Mouse (Mus musculus) lung, embryonic 16.5 days (tissue): ENCODE measurements around the gene Gramd1a. TPM values are rescaled to one million over a fixed set of nuclear protein-coding genes. Genes with fewer than 3 reads are reported as not detected.
A peak's percentile ranks its signal among the peaks of the same experiment; 100 is the strongest.

Experiments
- ATAC-seq: fragments of 200-750 bp; cut with Nextera tagmentation; 2 replicates; pipeline ENCODE4 v1.8.0; 2017; ENCODE audit warnings: low read depth, mild to moderate bottlenecking, moderate library complexity
- H3K27ac ChIP-seq: fragments of 300-500 bp; sonication (generic); 2 replicates; pipeline ENCODE4 v1.5.1; 2014; ENCODE audit warnings: mild to moderate bottlenecking, control low read depth, low read length
- H3K27me3 ChIP-seq: fragments of 300-500 bp; sonication (generic); 2 replicates; pipeline ENCODE4 v1.6.1; 2014; ENCODE audit warnings: low read depth, low read length, mixed read lengths; ENCODE audit not compliant: control insufficient read depth, insufficient read depth
- H3K36me3 ChIP-seq: fragments of 300-500 bp; sonication (generic); 2 replicates; pipeline ENCODE4 v1.6.1; 2014; ENCODE audit warnings: low read length; ENCODE audit not compliant: control insufficient read depth, insufficient read depth
- H3K4me1 ChIP-seq: fragments of 300-500 bp; sonication (generic); replicated peaks from 2 replicates; pipeline ENCODE4 v1.6.1; 2014; ENCODE audit warnings: low read length, mixed read lengths; ENCODE audit not compliant: control insufficient read depth, insufficient read depth
- H3K4me2 ChIP-seq: fragments of 300-500 bp; sonication (generic); 2 replicates; pipeline ENCODE4 v1.6.1; 2014; ENCODE audit warnings: low read depth, low read length, control low read depth
- H3K4me3 ChIP-seq: fragments of 300-500 bp; sonication (generic); 2 replicates; pipeline ENCODE4 v1.5.1; 2014; ENCODE audit warnings: mild to moderate bottlenecking, low read length, control low read depth
- H3K9ac ChIP-seq: fragments of 300-500 bp; sonication (generic); 2 replicates; pipeline ENCODE4 v1.6.1; 2014; ENCODE audit warnings: low read length, control low read depth
- H3K9me3 ChIP-seq: fragments of 300-500 bp; sonication (generic); 2 replicates; pipeline ENCODE4 v1.6.1; 2016; ENCODE audit warnings: low read length; ENCODE audit not compliant: control insufficient read depth
- WGBS: fragments of 180-500 bp; shearing (Covaris S2); extraction: QIAGEN DNeasy Blood & Tissue Kit; methylation state at CpG from one replicate; pipeline ENCODE4 v1.1.7; 2014; 5-methylcytosine and 5-hydroxymethylcytosine counted together
- polyA plus RNA-seq: library from polyadenylated mRNA; unstranded; fragments of >200 nt; fragmentation: Nextera tagmentation; extraction: Ambion mirVana; gene quantifications from 2 replicates; pipeline ENCODE4 v1.2.1, GENCODE M21; 2015

Gramd1a gene
- polyA plus RNA-seq, 1 experiment from 2014 or later = 68.1 TPM

DNA sequence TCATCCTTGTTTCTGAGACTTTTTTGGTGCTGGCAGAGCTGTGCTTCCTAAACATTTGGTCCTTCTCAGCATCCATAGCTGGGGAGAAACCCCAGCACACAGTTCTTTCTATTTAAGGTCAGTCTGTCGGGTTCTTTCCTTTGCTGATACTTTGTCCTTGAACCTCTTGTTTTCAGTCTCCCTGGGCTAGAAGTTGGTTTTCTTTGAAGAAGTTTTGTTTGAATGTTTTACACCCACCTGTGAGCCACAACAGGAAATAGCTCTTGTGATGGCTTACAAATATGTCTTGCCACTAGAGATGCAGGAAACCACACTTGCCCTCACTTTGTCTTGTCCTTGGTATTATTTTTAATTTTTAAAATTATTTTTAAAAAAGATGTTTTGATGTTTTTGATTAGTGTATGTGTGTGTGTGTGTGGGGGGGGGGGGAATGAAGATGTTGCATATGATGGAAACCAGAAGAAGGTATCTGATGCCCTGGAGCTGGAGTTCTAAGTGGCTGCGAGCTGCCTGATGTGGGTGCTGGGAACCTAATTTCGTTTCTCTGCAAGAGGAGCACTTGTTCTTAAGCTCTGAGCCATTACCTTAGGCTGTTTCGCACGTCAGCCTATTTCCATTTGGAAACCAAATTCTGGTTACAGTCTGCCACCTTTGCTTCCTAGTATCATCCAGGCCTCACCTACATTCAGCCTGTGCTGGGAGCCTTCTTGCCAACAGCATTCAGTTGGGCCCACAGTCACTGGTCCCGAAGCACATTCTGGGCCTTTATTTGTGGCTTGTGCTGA, 2.0 kb downstream of the Gramd1a start:
- Histone ChIP-seq H3K36me3 (no peaks in the 10 kb centered on the region), H3K27ac (no peak overlapping the region), H3K27me3 (no peaks in the 10 kb centered on the region), H3K4me1 (peaks cover 32% of the 10 kb centered on the region), H3K9ac (no peak overlapping the region), H3K4me2 (no peak overlapping the region), H3K4me3 (no peak overlapping the region), H3K9me3 (no peaks in the 10 kb centered on the region)
- ATAC-seq = no peak
- WGBS = 84% methylated on average over 6 of the region's 6 CpGs

DNA sequence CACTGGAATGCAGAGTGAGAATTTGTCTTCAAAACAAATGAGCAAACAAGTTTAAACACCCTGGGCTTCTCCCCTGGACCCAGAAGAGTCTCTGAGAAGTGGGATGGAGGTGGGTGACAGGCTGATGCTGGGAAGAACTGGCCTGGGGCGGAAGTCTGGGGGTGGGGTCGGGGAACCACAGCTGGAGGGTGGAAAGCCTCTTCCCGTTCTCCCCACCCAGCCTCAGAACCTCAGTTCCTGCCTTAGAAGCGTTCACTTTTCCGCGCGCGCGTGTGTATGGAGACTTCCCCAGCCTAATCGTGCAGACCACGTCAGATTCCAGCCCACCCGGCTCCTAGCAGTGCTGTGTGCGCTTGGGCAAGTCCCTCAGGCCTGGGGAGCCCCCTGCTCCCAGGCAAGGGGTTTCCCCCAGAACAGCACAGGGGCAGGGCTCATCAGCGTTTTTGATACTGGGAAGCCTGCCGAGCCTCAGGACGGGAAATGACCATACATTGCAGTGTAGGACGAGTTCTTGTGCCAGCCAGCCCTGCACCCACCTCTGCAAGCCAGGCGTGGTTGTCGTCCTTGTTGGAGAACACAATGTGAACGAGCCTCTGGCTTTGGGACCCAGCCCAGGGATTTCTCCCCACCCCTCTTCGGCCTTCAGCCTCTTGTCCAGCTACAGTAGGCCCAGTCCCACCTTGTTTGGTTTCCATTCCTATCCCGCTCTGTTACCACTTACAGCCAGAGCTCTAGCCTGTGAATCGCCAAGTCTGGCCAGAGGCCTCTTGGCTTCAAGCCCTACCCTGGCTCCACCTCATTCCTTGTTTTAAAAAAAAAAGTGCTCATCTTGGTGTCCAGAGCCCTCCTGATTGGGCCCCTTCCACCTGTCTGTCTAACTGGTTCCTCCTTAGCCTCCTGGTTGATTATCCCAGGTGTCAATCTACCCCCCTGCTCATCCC, 4.1 kb downstream of the Gramd1a start:
- peak overlapping the region; percentile 74 for H3K4me2 ChIP-seq
- H3K9ac ChIP-seq = peak overlapping the region; percentile 98
- H3K4me3 ChIP-seq = peak overlapping the region; percentile 95
- no peaks in the 10 kb centered on the region for H3K27me3 ChIP-seq
- H3K36me3 ChIP-seq = no peaks in the 10 kb centered on the region
- peaks cover 51% of the 10 kb centered on the region for H3K4me1 ChIP-seq
- peak; percentile 72 for ATAC-seq
- H3K9me3 ChIP-seq = no peaks in the 10 kb centered on the region
- whole genome bisulfite sequencing = 9% methylated on average over 23 of the region's 23 CpGs
- peak overlapping the region; percentile 96 for H3K27ac ChIP-seq

DNA sequence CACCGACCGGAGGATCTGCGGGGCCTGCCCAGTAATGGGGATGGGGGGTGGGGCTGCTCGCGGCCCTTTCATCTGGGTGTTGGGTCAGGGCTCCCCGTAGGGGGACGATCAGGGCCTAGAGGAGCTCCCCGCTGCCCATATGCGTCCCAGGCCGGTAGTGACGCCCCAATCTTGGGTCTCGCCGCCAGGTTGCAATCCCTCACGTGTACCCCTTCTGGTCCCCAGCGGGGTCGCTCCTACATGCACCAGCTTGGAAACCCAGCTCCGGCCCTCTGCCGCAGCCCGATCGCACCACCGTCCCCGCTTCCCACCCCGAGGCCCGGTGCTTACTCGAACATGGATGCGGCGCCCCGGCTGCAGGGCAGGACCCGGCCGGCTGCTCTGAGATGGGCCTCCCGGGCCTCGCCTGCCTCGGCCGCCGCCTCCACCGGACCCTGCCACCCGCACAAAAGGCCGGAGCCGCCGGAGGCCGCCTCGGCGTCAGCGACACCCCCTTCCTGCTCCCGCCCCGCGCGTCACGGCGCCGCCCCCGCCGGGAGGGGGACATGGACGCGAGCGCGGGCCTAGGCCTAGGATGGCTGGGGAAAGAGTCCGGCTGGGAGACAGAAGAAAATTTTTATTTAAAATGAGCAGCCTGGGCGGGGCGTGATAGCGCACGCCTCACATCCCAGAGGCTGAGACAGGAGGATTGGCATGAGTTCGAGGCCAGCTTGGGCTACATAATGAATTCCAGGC, 5.0 kb downstream of the Gramd1a start:
- WGBS = under 1% methylated on average over 63 of the region's 63 CpGs
- ATAC-seq = peak; percentile 89
- no peaks in the 10 kb centered on the region for H3K36me3 ChIP-seq
- H3K9ac ChIP-seq = peak overlapping the region; percentile 98
- no peaks in the 10 kb centered on the region for H3K9me3 ChIP-seq
- no peaks in the 10 kb centered on the region for H3K27me3 ChIP-seq
- peak overlapping the region; percentile 74 for H3K4me2 ChIP-seq
- peaks cover 54% of the 10 kb centered on the region for H3K4me1 ChIP-seq
- peak overlapping the region; percentile 95 for H3K4me3 ChIP-seq
- peak overlapping the region; percentile 96 for H3K27ac ChIP-seq

DNA sequence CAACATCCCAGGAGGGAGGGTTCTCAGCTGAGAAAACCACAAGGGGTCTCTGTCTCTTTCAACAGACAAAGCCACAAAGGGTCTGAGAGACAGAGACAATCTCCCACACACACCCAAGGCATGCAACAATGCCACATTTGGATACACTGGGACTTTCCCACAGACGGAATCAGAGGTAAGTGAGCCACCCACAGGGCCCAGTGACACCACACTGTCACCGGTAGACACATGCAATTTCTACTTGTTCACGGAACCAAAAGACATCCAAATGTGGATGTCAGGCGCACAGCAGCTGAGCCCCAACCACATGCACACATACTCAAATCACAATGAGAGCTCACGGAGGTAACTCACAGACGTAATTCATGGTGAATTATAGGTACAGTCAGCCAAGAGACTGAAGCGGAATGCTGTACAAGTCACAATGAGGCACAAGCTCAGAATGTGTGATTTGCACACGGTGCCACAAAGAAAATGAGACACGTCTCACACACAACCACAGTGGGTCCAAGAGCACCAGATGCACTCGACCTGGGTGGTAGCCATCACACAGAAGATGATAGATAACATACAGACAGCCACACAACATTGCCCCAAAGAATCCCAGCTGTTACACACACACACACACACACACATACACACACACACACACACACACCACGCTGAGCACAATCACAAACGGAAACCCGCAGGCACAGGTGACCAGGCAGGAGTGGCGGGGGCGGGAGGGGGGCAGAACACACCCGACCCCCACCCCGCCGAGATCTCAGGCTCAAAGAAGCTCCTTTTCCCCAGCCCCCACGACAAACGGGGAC, 5.7 kb downstream of the Gramd1a start:
- Histone ChIP-seq H3K4me3 (peak overlapping the region; percentile 95), H3K36me3 (no peaks in the 10 kb centered on the region), H3K27ac (peak overlapping the region; percentile 96), H3K9me3 (no peaks in the 10 kb centered on the region), H3K4me2 (peak overlapping the region; percentile 74), H3K4me1 (peaks cover 54% of the 10 kb centered on the region), H3K27me3 (no peaks in the 10 kb centered on the region), H3K9ac (peak overlapping the region; percentile 98)
- WGBS = 1% methylated on average over 20 of the region's 20 CpGs
- no peak for ATAC-seq

DNA sequence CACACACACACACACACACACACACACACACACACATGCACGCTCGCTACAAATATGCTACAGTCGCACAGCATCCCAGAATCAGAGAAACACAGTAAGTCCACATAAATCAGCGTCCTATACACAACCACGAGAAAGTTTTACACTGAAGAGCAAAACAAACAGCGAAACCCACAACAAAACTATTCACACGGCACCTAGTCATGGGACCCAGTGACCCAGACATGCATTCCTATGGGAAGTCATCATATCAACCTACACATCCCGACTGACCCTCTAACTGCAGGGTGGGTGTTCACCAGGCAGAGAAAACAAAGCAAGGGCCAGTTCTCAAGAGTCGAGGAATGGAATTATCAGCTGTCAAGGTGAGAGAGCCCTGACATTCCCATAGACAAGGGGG, 6.4 kb downstream of the Gramd1a start:
- ATAC-seq = no peak
- no peaks in the 10 kb centered on the region for H3K27me3 ChIP-seq
- H3K4me2 ChIP-seq = peak overlapping the region; percentile 74
- no peaks in the 10 kb centered on the region for H3K36me3 ChIP-seq
- no peak overlapping the region for H3K27ac ChIP-seq
- no peaks in the 10 kb centered on the region for H3K9me3 ChIP-seq
- H3K4me3 ChIP-seq = peak overlapping the region; percentile 95
- WGBS = 22% methylated on average over 9 of the region's 9 CpGs
- peak overlapping the region; percentile 98 for H3K9ac ChIP-seq
- H3K4me1 ChIP-seq = peaks cover 54% of the 10 kb centered on the region

DNA sequence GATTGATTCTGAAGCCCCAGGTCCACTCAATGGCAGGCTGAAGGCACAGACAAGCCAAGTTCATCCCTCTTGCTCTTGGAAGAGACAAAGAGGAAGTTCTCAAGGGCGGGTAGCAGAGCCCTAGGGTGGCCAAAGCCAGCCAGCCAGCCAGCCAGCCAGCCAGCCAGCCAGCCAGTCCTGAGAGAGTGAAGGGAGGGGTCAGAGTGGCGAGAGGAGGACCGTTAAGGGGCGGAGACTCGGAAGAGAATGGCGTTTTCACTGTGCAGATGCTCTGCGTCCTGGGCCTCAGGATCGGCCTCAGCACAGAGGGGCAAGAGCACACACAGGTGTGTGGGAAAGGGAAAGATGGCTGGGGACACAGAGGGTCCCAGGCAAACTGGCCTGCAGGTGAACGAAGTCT, 6.9 kb downstream of the Gramd1a start:
- H3K9me3 ChIP-seq = no peaks in the 10 kb centered on the region
- no peak for ATAC-seq
- peaks cover 54% of the 10 kb centered on the region for H3K4me1 ChIP-seq
- peak overlapping the region; percentile 98 for H3K9ac ChIP-seq
- H3K4me2 ChIP-seq = peak overlapping the region; percentile 74
- no peaks in the 10 kb centered on the region for H3K27me3 ChIP-seq
- WGBS = 6% methylated on average over 9 of the region's 9 CpGs
- peak overlapping the region; percentile 95 for H3K4me3 ChIP-seq
- no peaks in the 10 kb centered on the region for H3K36me3 ChIP-seq
- H3K27ac ChIP-seq = peak overlapping the region; percentile 17; the same call in 1 of the 2 replicates

DNA sequence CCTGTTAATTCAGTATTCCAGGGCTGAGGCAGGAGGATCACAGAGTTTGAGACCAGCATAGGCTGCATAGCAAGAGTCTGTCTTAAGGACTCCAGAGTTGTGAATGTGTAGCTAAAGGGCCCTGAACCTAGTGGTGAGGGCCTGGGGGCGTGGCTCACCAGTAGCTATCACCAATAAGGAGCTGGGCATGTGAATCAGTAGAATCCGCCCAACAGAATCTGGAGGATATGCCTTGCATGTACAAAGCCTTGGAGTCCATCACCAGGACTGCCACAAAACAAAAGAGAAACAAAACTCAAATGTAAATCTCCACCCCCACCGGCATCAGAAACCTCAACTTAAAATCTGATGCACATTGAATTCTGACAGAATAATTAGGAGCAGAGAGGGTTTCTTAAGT, 7.6 kb downstream of the Gramd1a start:
- no peak overlapping the region; the same call in 1 of the 2 replicates for H3K27ac ChIP-seq
- H3K4me1 ChIP-seq = peaks cover 54% of the 10 kb centered on the region
- WGBS = 59% methylated on average over 3 of the region's 3 CpGs
- H3K9me3 ChIP-seq = no peaks in the 10 kb centered on the region
- no peak for ATAC-seq
- H3K9ac ChIP-seq = no peak overlapping the region
- H3K27me3 ChIP-seq = no peaks in the 10 kb centered on the region
- peak overlapping the region; percentile 74 for H3K4me2 ChIP-seq
- peaks cover 5% of the 10 kb centered on the region for H3K36me3 ChIP-seq
- no peak overlapping the region; the same call in 1 of the 2 replicates for H3K4me3 ChIP-seq

DNA sequence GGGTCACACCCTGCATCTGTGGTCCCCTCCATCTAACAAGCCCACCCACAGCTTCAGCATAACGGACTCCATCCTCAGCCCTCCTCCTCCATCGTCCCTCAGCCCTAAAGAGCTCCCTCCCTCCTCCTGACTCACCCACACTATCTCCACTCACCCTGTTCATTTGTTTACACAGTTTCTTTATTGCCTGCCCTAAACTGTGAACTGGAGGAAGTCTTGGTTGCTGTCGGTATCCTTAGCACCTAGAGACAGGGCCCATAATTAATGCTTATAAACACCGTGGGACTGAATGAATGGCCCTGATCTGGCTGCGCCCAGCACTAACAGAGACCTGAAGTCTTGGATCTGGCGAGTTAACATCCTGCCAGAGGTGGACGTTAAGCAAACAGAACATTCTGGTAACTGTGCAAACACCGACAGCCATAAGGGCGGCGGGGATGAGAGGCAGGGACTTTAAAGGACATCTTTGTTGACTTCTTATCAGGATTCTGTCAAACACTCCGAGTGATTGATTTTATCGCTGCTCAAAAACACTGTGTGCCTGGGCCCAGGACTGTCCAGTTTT, 10.0 kb downstream of the Gramd1a start:
- H3K36me3 ChIP-seq = peaks cover 26% of the 10 kb centered on the region
- no peak for ATAC-seq
- 12% methylated on average over 12 of the region's 12 CpGs for WGBS

More for the DNA sequence above, 10.0 kb downstream of the Gramd1a start:
- Histone ChIP-seq H3K4me1 (peaks cover 43% of the 10 kb centered on the region), H3K9ac (no peak overlapping the region; the same call in 1 of the 2 replicates), H3K27me3 (no peaks in the 10 kb centered on the region), H3K4me2 (0 out of 2 replicates have a peak overlapping the region, but pooled peaks have one; percentile 4), H3K9me3 (no peaks in the 10 kb centered on the region), H3K27ac (peak overlapping the region; percentile 32; the same call in 1 of the 2 replicates), H3K4me3 (no peak overlapping the region)
